Mouse (Mus musculus) left cerebral cortex, adult 6 months (tissue): ENCODE data around the gene Bmp15. TPM values are rescaled to one million over a fixed set of nuclear protein-coding genes. Genes with fewer than 3 reads are reported as not detected.

Experiments
- long read RNA-seq, 2 experiments: library from polyadenylated mRNA; unstranded; transcript quantifications; one replicate each; pipeline ENCODE4 v2.0.0; 2019 to 2020
- polyA plus RNA-seq: library from polyadenylated mRNA; unstranded; fragments of <200 nt; fragmentation: Nextera tagmentation; gene quantifications from 2 replicates; pipeline ENCODE4 v1.2.3, GENCODE M21; 2021

Bmp15 gene
- polyA plus RNA-seq = 0.11 TPM in 1 of 2 replicates, not detected in the other
- long read RNA-seq, experiment 1 = 0 reads
- long read RNA-seq, experiment 2, partial matches to known transcripts = 0 of 1 reads
- long read RNA-seq, experiment 2, other reads (novel, unspliced or antisense) = 1 of 1 reads

GRCm38 (mm10) chrX:6320621-6321020 lies at the start of gene Bmp15:
Gene Bmp15 (minus strand): TSS chrX:6320721.

Other genes starting within 250 kb of the Bmp15 start
- gene AU022751, start 237.3 kb downstream of the Bmp15 start, polyA plus RNA-seq = not detected in 2 replicates
- 26.8 and 37.2 TPM in 2 replicates for gene Nudt10, start 147.7 kb downstream of the Bmp15 start, polyA plus RNA-seq
- gene Shroom4, start 79.1 kb upstream of the Bmp15 start, polyA plus RNA-seq = 1.1 and 3.5 TPM in 2 replicates